In the genomic region with DNA sequence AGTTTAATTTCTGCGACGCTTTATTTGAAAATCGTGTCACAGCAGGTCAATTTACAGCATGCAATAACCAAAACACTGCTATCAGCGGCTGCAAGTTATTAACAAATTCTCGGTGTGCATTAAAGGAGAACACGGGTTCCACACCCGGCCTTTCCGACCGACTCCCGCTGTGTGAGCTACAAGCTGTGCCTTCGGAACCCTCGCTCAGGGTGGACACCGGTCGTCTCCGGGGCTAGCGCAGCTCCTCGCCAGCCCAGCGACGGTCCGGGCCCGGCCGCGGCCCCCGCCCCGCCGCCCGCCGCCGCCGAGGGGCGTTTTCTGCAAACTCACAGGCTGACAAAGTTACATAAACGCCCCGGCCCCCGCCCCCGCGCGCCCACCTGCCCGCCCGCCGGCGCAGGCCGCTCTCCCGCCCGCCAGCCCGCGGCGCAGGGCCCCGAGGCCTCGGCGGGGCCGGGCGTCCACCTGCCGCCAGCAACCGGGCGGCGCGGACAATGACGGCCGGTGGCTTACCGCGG, we compare ENCODE assay signal across 8 mouse cellular contexts. TPM values are rescaled to one million over a fixed set of nuclear protein-coding genes. Genes with fewer than 3 reads are reported as not detected.
DNase-seq lines count a peak whose midpoint lies in the region; ATAC-seq lines count a peak whose summit lies in the region.

No protein-coding gene starts in this region.

- no peaks in the 10 kb centered on the region for H3K27me3 ChIP-seq in liver, embryonic 13.5 days
- H3K27me3 ChIP-seq in neural tube, embryonic 12.5 days (replicated peaks), result no peaks in the 10 kb centered on the region

- peak overlapping the region; percentile 92 for H3K9ac ChIP-seq in liver, embryonic 13.5 days
- peak overlapping the region; percentile 86 for H3K9ac ChIP-seq in neural tube, embryonic 12.5 days

- WGBS in liver, embryonic 13.5 days (ENCODE audit: insufficient replicate concordance), result under 1% methylated on average over 51 of the region's 61 CpGs
- under 1% methylated on average over 60 of the region's 61 CpGs for WGBS in neural tube, embryonic 12.5 days

- peak overlapping the region; percentile 86 for H3K4me3 ChIP-seq in liver, embryonic 13.5 days (replicated peaks)
- H3K4me3 ChIP-seq in neural tube, embryonic 12.5 days, result peak overlapping the region; percentile 87

- H3K4me1 ChIP-seq in liver, embryonic 13.5 days (replicated peaks), result peaks cover 36% of the 10 kb centered on the region
- peaks cover 37% of the 10 kb centered on the region for H3K4me1 ChIP-seq in neural tube, embryonic 12.5 days

- no peak for ATAC-seq in liver, embryonic 13.5 days (ENCODE audit: low read depth)
- ATAC-seq in neural tube, embryonic 12.5 days (ENCODE audit: low FRiP score, low read depth), result no peak

- DNase-seq in layer of hippocampus, adult 18-20 months (ENCODE audit: low spot score in 2 of 2), result peak; percentile 22 to 55
- DNase-seq in layer of hippocampus, adult 9-11 months, result no peak
- peak; percentile 57 to 62 for DNase-seq in cerebellum, postnatal 36 days
- peak; percentile 31 to 37 for DNase-seq in heart, adult 9 months (ENCODE audit: low spot score in 2 of 2)
- DNase-seq in kidney, adult 8-10 months, result peak; percentile 37 to 49
- DNase-seq in liver, embryonic 13.5 days, result peak; percentile 28
- DNase-seq in thymus, postnatal 25 days, result peak; percentile 52

- no peaks in the 10 kb centered on the region for H3K36me3 ChIP-seq in liver, embryonic 13.5 days
- H3K36me3 ChIP-seq in neural tube, embryonic 12.5 days, result no peaks in the 10 kb centered on the region

- H3K9me3 ChIP-seq in liver, embryonic 13.5 days (replicated peaks), result no peaks in the 10 kb centered on the region
- no peaks in the 10 kb centered on the region for H3K9me3 ChIP-seq in neural tube, embryonic 12.5 days

- peak overlapping the region; percentile 84 for H3K27ac ChIP-seq in liver, embryonic 13.5 days
- H3K27ac ChIP-seq in neural tube, embryonic 12.5 days, result peak overlapping the region; percentile 90

- H3K4me2 ChIP-seq in liver, embryonic 13.5 days, result peak overlapping the region; percentile 98
- peak overlapping the region; percentile 69 for H3K4me2 ChIP-seq in neural tube, embryonic 12.5 days (replicated peaks)

RNA-seq across cellular contexts. Expression of a gene that starts 16.0 kb away (rescaled TPM):
- total RNA-seq in layer of hippocampus, adult 18-20 months (2021), result 100 to 1,000 TPM; 110 to 113 TPM
- polyA plus RNA-seq in liver, embryonic 13.5 days (2015; fragmentation: Nextera tagmentation; extraction: Ambion mirVana), result 3.9 and 4.2 TPM in 2 replicates
- polyA plus RNA-seq in neural tube, embryonic 12.5 days (2016; fragmentation: Nextera tagmentation; extraction: Ambion mirVana), result 26.6 and 27.1 TPM in 2 replicates
